Mouse (Mus musculus): Measurements from ENCODE around the gene S100pbp. TPM values are rescaled to one million over a fixed set of nuclear protein-coding genes. Genes with fewer than 3 reads are reported as not detected.

The S100pbp gene
- polyA plus RNA-seq, 1 experiment = 28.5 TPM

GRCm38 (mm10) chr4:129110804-129111203 is 78.7 kb downstream of the S100pbp start:
- no peaks in the 10 kb centered on the region for H3K4me1 ChIP-seq (ENCODE audit: control insufficient read depth, insufficient read depth, low read length)
- DNase-seq = no peak
- no peak overlapping the region for H3K27ac ChIP-seq (ENCODE audit: insufficient read depth, low read length)
- 85% methylated on average over 6 of the region's 6 CpGs for WGBS
- H3K27me3 ChIP-seq (ENCODE audit: control insufficient read depth, insufficient read depth, low read length) = no peaks in the 10 kb centered on the region
- no peak overlapping the region for H3K4me3 ChIP-seq (replicated peaks; ENCODE audit: insufficient read depth, low read depth, low read length)
- TF ChIP-seq CTCF (IDR thresholded peaks at IDR 0.05; ENCODE audit: borderline replicate concordance, insufficient read depth, low read depth, low read length) (no peak), POLR2A (IDR thresholded peaks at IDR 0.05; ENCODE audit: borderline replicate concordance, insufficient read depth, low read length) (no peak)

- H3K27ac ChIP-seq (ENCODE audit: insufficient read depth, low read length) = no peak overlapping the region
- no peak for DNase-seq
- 62% methylated on average over 7 of the region's 7 CpGs for WGBS
- no peaks in the 10 kb centered on the region for H3K27me3 ChIP-seq (ENCODE audit: control insufficient read depth, insufficient read depth, low read length)
- H3K4me3 ChIP-seq (replicated peaks; ENCODE audit: insufficient read depth, low read depth, low read length) = no peak overlapping the region
- no peaks in the 10 kb centered on the region for H3K4me1 ChIP-seq (ENCODE audit: control insufficient read depth, insufficient read depth, low read length)
- no peak for TF ChIP-seq CTCF (IDR thresholded peaks at IDR 0.05; ENCODE audit: borderline replicate concordance, insufficient read depth, low read depth, low read length)
- TF ChIP-seq POLR2A (IDR thresholded peaks at IDR 0.05; ENCODE audit: borderline replicate concordance, insufficient read depth, low read length) = no peak
These were observed 80.9 kb downstream of the S100pbp start for GRCm38 (mm10) chr4:129108624-129109023.

- 38% methylated on average over 10 of the region's 10 CpGs for WGBS
- H3K27me3 ChIP-seq (ENCODE audit: control insufficient read depth, insufficient read depth, low read length) = no peaks in the 10 kb centered on the region
- no peak for DNase-seq
- TF ChIP-seq POLR2A (IDR thresholded peaks at IDR 0.05; ENCODE audit: borderline replicate concordance, insufficient read depth, low read length) = no peak
- no peak for TF ChIP-seq CTCF (IDR thresholded peaks at IDR 0.05; ENCODE audit: borderline replicate concordance, insufficient read depth, low read depth, low read length)
- no peak overlapping the region for H3K27ac ChIP-seq (ENCODE audit: insufficient read depth, low read length)
- no peak overlapping the region for H3K4me3 ChIP-seq (replicated peaks; ENCODE audit: insufficient read depth, low read depth, low read length)
- no peaks in the 10 kb centered on the region for H3K4me1 ChIP-seq (ENCODE audit: control insufficient read depth, insufficient read depth, low read length)
These were observed 82.1 kb downstream of the S100pbp start for GRCm38 (mm10) chr4:129107348-129107899.

GRCm38 (mm10) chr4:129106073-129106472 is 83.5 kb downstream of the S100pbp start:
- DNase-seq = no peak
- TF ChIP-seq CTCF (IDR thresholded peaks at IDR 0.05; ENCODE audit: borderline replicate concordance, insufficient read depth, low read depth, low read length) (no peak), POLR2A (IDR thresholded peaks at IDR 0.05; ENCODE audit: borderline replicate concordance, insufficient read depth, low read length) (no peak)
- no peak overlapping the region for H3K4me3 ChIP-seq (replicated peaks; ENCODE audit: insufficient read depth, low read depth, low read length)
- 78% methylated on average over 9 of the region's 9 CpGs for WGBS
- no peaks in the 10 kb centered on the region for H3K27me3 ChIP-seq (ENCODE audit: control insufficient read depth, insufficient read depth, low read length)
- H3K4me1 ChIP-seq (ENCODE audit: control insufficient read depth, insufficient read depth, low read length) = no peaks in the 10 kb centered on the region
- H3K27ac ChIP-seq (ENCODE audit: insufficient read depth, low read length) = no peak overlapping the region

- Histone ChIP-seq H3K4me1 (ENCODE audit: control insufficient read depth, insufficient read depth, low read length) (no peaks in the 10 kb centered on the region), H3K27ac (ENCODE audit: insufficient read depth, low read length) (no peak within 1 kb of the TSS), H3K27me3 (ENCODE audit: control insufficient read depth, insufficient read depth, low read length) (no peaks in the 10 kb centered on the region), H3K4me3 (replicated peaks; ENCODE audit: insufficient read depth, low read depth, low read length) (no peak within 1 kb of the TSS)
- no peak for DNase-seq
- 14% methylated on average over 40 of the region's 40 CpGs for WGBS
- TF ChIP-seq CTCF (IDR thresholded peaks at IDR 0.05; ENCODE audit: borderline replicate concordance, insufficient read depth, low read depth, low read length) (no peak), POLR2A (IDR thresholded peaks at IDR 0.05; ENCODE audit: borderline replicate concordance, insufficient read depth, low read length) (no peak)
These were observed 84.2 kb downstream of the S100pbp start, which contains the start of gene Tmem54 for GRCm38 (mm10) chr4:129105356-129105755. Gene Tmem54, plus strand, starts transcription at chr4:129105548.

- Histone ChIP-seq H3K4me3 (replicated peaks; ENCODE audit: insufficient read depth, low read depth, low read length) (no peak overlapping the region), H3K27ac (ENCODE audit: insufficient read depth, low read length) (no peak overlapping the region), H3K4me1 (ENCODE audit: control insufficient read depth, insufficient read depth, low read length) (no peaks in the 10 kb centered on the region), H3K27me3 (ENCODE audit: control insufficient read depth, insufficient read depth, low read length) (no peaks in the 10 kb centered on the region)
- no peak for TF ChIP-seq CTCF (IDR thresholded peaks at IDR 0.05; ENCODE audit: borderline replicate concordance, insufficient read depth, low read depth, low read length)
- TF ChIP-seq POLR2A (IDR thresholded peaks at IDR 0.05; ENCODE audit: borderline replicate concordance, insufficient read depth, low read length) = no peak
- no peak for DNase-seq
- WGBS = 84% methylated on average over 14 of the region's 14 CpGs
These were observed 87.2 kb downstream of the S100pbp start for GRCm38 (mm10) chr4:129102133-129102829.

Other genes with a start within 250 kb of the S100pbp start
- gene Azin2, start 227.3 kb downstream of the S100pbp start, polyA plus RNA-seq (2012; rRNA removed) = 64.6 TPM in 2 replicates
- 43.9 and 45.7 TPM in 2 replicates for gene Ak2, start 197.8 kb downstream of the S100pbp start, polyA plus RNA-seq (2012; rRNA removed)
- gene Rnf19b, start 131.5 kb downstream of the S100pbp start, polyA plus RNA-seq (2012; rRNA removed) = 137 and 154 TPM in 2 replicates
- 0.16 TPM in 2 replicates for gene Tmem54, start 84.2 kb downstream of the S100pbp start, polyA plus RNA-seq (2012; rRNA removed)
- gene Hpca, start 67.7 kb downstream of the S100pbp start, polyA plus RNA-seq (2012; rRNA removed) = 148 and 176 TPM in 2 replicates
- 192 TPM in 2 replicates for gene Fndc5, start 52.7 kb downstream of the S100pbp start, polyA plus RNA-seq (2012; rRNA removed)
- 104 and 107 TPM in 2 replicates for gene Yars, start within 50 bp of the S100pbp start, polyA plus RNA-seq (2012; rRNA removed)
- gene C77080, start 71.7 kb upstream of the S100pbp start, polyA plus RNA-seq (2012; rRNA removed) = 15.6 and 18.5 TPM in 2 replicates
- 1.00 and 1.4 TPM in 2 replicates for gene Sync, start 97.9 kb upstream of the S100pbp start, polyA plus RNA-seq (2012; rRNA removed)
- 70.9 and 73.7 TPM in 2 replicates for gene Rbbp4, start 145.6 kb upstream of the S100pbp start, polyA plus RNA-seq (2012; rRNA removed)
- 31.2 and 35.3 TPM in 2 replicates for gene Zbtb8os, start 146.0 kb upstream of the S100pbp start, polyA plus RNA-seq (2012; rRNA removed)
- 10.6 and 12.9 TPM in 2 replicates for gene Zbtb8a, start 188.4 kb upstream of the S100pbp start, polyA plus RNA-seq (2012; rRNA removed)